Mouse (Mus musculus) hindbrain, postnatal 0 days (tissue): ENCODE results near the gene Slc15a5. TPM values are rescaled to one million over a fixed set of nuclear protein-coding genes. Genes with fewer than 3 reads are reported as not detected.

ENCODE experiments used
- ATAC-seq: fragments of 200-750 bp; cut with Nextera tagmentation; 2 replicates; pipeline ENCODE4 v1.8.0; 2017; ENCODE audit warnings: mild to moderate bottlenecking, moderate TSS enrichment, moderate library complexity
- DNase-seq: peaks from one replicate; pipeline ENCODE4 v3.0.0-alpha.2; 2015; ENCODE audit warnings: low spot score
- H3K27ac ChIP-seq: fragments of 300-500 bp; sonication (generic); 2 replicates; pipeline ENCODE4 v1.5.1; 2014; ENCODE audit warnings: mild to moderate bottlenecking
- H3K27me3 ChIP-seq: fragments of 300-500 bp; sonication (generic); 2 replicates; pipeline ENCODE4 v1.6.1; 2014; ENCODE audit warnings: low read length, mixed read lengths; ENCODE audit not compliant: insufficient read depth
- H3K36me3 ChIP-seq: fragments of 300-500 bp; sonication (generic); 2 replicates; pipeline ENCODE4 v1.6.1; 2014; ENCODE audit warnings: low read length, mixed read lengths; ENCODE audit not compliant: insufficient read depth
- H3K4me1 ChIP-seq: fragments of 300-500 bp; sonication (generic); 2 replicates; pipeline ENCODE4 v1.6.1; 2014; ENCODE audit warnings: antibody characterized with exemption, low read length, mixed read lengths; ENCODE audit not compliant: insufficient read depth
- H3K4me2 ChIP-seq: fragments of 300-500 bp; sonication (generic); 2 replicates; pipeline ENCODE4 v1.6.1; 2014; ENCODE audit warnings: low read depth, mild to moderate bottlenecking, low read length, moderate library complexity, mixed read lengths
- H3K4me3 ChIP-seq: fragments of 300-500 bp; sonication (generic); 2 replicates; pipeline ENCODE4 v1.5.1; 2014; ENCODE audit warnings: low read length
- H3K9ac ChIP-seq: fragments of 300-500 bp; sonication (generic); replicated peaks from 2 replicates; pipeline ENCODE4 v1.6.1; 2014; ENCODE audit warnings: mild to moderate bottlenecking, low read length, moderate library complexity, mixed read lengths
- H3K9me3 ChIP-seq: fragments of 300-500 bp; sonication (generic); 2 replicates; pipeline ENCODE4 v1.6.1; 2016; ENCODE audit warnings: low read length, mixed read lengths
- CTCF ChIP-seq: IDR thresholded peaks from 2 replicates; pipeline ENCODE4 v1.5.1; 2016; ENCODE audit warnings: antibody characterized with exemption, control low read depth, low read depth
- WGBS: fragments of 180-500 bp; shearing (Covaris S2); extraction: QIAGEN DNeasy Blood & Tissue Kit; methylation state at CpG from one replicate; pipeline ENCODE4 v1.1.7; 2014; 5-methylcytosine and 5-hydroxymethylcytosine counted together
- polyA plus RNA-seq: library from polyadenylated mRNA; unstranded; fragments of >200 nt; fragmentation: Nextera tagmentation; extraction: Ambion mirVana; gene quantifications from 2 replicates; pipeline ENCODE4 v1.2.1, GENCODE M21; 2015
- total RNA-seq: library from RNA; depleted of rRNA; stranded (reverse); fragments of >200 nt; gene quantifications from 2 replicates; pipeline ENCODE4 v1.2.3, GENCODE M21; 2014

The Slc15a5 gene
- total and polyA plus RNA-seq, 2 experiments from 2014 or later, result 0.15 TPM; not detected in 1

DNA sequence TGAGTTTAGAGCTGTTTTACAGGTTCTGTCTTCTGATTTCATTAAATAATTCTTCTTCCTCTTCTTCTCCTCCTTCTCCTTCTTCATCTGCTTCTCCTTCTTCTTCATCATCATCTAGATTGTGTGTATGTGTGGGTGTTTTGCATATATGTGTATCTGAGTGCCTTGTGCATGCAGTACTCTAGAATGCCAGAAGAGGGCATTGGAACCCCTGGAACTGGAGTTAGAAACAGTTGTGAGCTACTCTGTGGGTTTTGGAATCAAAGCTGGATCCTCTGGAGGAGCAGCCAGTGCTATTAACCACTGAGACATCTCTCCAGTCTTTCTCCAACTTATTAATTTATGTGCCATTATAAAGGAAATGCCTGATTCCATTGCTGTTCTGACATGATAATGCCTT, 89.9 kb downstream of the Slc15a5 start:
- H3K36me3 ChIP-seq, result no peaks in the 10 kb centered on the region
- ATAC-seq (no peak), DNase-seq (peak; percentile 37)
- no peaks in the 10 kb centered on the region for H3K9me3 ChIP-seq
- no peaks in the 10 kb centered on the region for H3K27me3 ChIP-seq
- H3K27ac ChIP-seq, result no peak overlapping the region
- no peak overlapping the region for H3K9ac ChIP-seq
- no peak overlapping the region for H3K4me3 ChIP-seq
- peak; percentile 58 for TF ChIP-seq CTCF
- H3K4me1 ChIP-seq, result no peaks in the 10 kb centered on the region
- H3K4me2 ChIP-seq, result no peak overlapping the region

GRCm38 (mm10) chr6:137985169-137985568, 94.5 kb downstream of the Slc15a5 start:
- DNase-seq, result no peak
- H3K4me1 ChIP-seq, result no peaks in the 10 kb centered on the region
- H3K4me3 ChIP-seq, result no peak overlapping the region
- WGBS, result 90% methylated on average over 6 of the region's 6 CpGs
- H3K27ac ChIP-seq, result no peak overlapping the region
- H3K27me3 ChIP-seq, result no peaks in the 10 kb centered on the region
- no peak for TF ChIP-seq CTCF
- no peaks in the 10 kb centered on the region for H3K36me3 ChIP-seq
- no peak overlapping the region for H3K4me2 ChIP-seq
- ATAC-seq, result no peak
- no peak overlapping the region for H3K9ac ChIP-seq
- H3K9me3 ChIP-seq, result no peaks in the 10 kb centered on the region

GRCm38 (mm10) chr6:137982195-137982737, 97.5 kb downstream of the Slc15a5 start:
- ATAC-seq (no peak), DNase-seq (no peak)
- H3K4me3 ChIP-seq, result no peak overlapping the region
- WGBS, result 53% methylated on average over 19 of the region's 19 CpGs
- H3K4me1 ChIP-seq, result no peaks in the 10 kb centered on the region
- 0 out of 2 replicates have a peak overlapping the region, but pooled peaks have one; percentile 8 for H3K4me2 ChIP-seq
- no peaks in the 10 kb centered on the region for H3K36me3 ChIP-seq
- no peaks in the 10 kb centered on the region for H3K27me3 ChIP-seq
- no peaks in the 10 kb centered on the region for H3K9me3 ChIP-seq
- H3K9ac ChIP-seq, result no peak overlapping the region
- no peak overlapping the region for H3K27ac ChIP-seq
- TF ChIP-seq CTCF, result no peak

DNA sequence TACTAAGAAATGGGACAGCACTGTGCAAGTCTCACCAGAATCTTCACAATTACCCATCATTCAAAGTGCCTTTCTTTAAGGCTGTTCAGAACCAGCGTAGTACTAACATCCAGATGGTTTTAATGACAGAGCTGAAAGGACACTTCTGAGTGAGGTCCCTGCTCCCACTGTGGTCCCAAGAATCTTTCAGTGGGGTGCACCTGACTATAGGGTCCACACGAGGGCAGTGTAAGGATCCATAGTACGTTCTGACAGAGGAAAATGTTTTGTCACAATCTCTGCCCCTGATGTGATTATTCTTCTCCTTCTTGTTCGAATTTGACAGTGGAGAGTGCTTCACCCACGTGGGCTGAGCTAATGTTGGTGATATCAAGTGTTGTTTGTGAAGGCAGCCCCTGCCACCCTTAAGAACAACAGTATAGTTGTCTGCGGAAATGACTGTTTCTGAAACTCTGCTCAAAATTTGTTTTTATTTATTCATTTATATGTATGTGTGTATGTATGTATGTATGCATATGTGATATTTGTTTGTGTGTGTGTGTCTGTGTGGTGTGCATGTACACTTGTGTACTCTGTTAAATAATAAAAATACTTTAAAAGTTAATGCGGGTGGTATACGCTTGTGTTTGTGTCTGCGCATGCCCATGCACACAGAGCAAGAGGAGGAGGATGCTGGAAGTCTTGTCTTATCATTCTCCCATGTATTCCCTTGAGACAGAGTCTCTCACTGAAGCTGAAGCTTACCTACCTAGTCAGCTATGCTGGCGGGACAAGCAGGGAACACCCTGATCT, 98.6 kb downstream of the Slc15a5 start:
- Histone ChIP-seq H3K9me3 (no peaks in the 10 kb centered on the region), H3K27me3 (no peaks in the 10 kb centered on the region), H3K4me1 (no peaks in the 10 kb centered on the region), H3K9ac (no peak overlapping the region), H3K4me2 (no peak overlapping the region), H3K4me3 (no peak overlapping the region), H3K27ac (no peak overlapping the region), H3K36me3 (no peaks in the 10 kb centered on the region)
- peak; percentile 24; the same call in 1 of the 2 replicates for ATAC-seq
- 77% methylated on average over 10 of the region's 10 CpGs for WGBS
- peak; percentile 40 for DNase-seq
- peak; percentile 71 for TF ChIP-seq CTCF

DNA sequence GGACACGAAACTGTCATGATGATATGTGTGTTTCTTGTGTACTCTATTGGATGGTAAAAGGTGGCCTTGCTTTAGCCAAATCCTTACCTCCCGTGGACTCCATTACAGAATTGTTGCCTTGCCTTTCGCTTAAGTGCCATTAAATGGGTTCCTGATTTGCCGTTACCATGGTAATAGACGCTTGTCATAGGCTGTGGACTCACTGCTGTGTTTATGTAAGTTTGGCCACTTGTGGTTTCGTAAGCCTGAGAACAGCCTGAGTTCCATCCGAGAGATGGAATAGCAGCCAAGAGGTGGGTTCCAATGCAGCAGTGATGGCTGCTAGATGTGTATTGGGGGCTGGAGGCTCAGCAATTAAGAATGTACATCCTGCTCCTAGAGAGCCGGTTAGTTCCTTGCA, 99.3 kb downstream of the Slc15a5 start:
- no peak overlapping the region for H3K4me2 ChIP-seq
- no peak for ATAC-seq
- H3K9me3 ChIP-seq, result no peaks in the 10 kb centered on the region
- no peak for DNase-seq
- no peaks in the 10 kb centered on the region for H3K36me3 ChIP-seq
- 62% methylated on average over 8 of the region's 8 CpGs for WGBS
- no peak overlapping the region for H3K4me3 ChIP-seq
- H3K27ac ChIP-seq, result no peak overlapping the region
- TF ChIP-seq CTCF, result no peak
- no peaks in the 10 kb centered on the region for H3K27me3 ChIP-seq
- no peak overlapping the region for H3K9ac ChIP-seq
- no peaks in the 10 kb centered on the region for H3K4me1 ChIP-seq

DNA sequence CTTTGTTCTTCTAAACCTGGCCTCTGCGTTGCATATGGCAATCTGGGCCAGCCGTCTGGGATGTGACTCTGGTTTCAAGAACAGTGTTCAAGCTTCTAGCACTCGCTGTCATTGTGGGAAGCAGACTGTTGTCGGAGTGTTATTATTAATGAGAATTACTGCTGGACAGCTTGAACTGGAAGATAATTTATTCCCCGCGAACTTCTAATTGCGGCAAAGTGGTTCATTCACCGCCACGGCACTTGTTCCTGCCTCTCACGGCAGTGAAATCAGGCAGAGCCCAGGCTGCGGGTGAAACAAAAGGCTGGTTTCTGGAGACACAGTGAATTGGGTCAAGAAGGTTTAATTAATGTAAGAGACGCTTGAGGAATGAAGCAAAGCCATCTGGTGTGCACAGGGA, 99.9 kb downstream of the Slc15a5 start:
- 47% methylated on average over 12 of the region's 12 CpGs for WGBS

GRCm38 (mm10) chr6:137976021-137976420, 103.7 kb downstream of the Slc15a5 start:
- Histone ChIP-seq H3K4me2 (no peak overlapping the region), H3K9me3 (no peaks in the 10 kb centered on the region), H3K4me3 (no peak overlapping the region), H3K27me3 (no peaks in the 10 kb centered on the region), H3K27ac (no peak overlapping the region), H3K4me1 (no peaks in the 10 kb centered on the region), H3K9ac (no peak overlapping the region), H3K36me3 (no peaks in the 10 kb centered on the region)
- no peak for ATAC-seq
- WGBS, result 64% methylated on average over 3 of the region's 3 CpGs
- no peak for TF ChIP-seq CTCF
- no peak for DNase-seq

More for the DNA sequence above, 99.9 kb downstream of the Slc15a5 start:
- DNase-seq, result peak; percentile 27
- TF ChIP-seq CTCF, result no peak
- H3K36me3 ChIP-seq, result no peaks in the 10 kb centered on the region
- H3K27ac ChIP-seq, result no peak overlapping the region
- no peak overlapping the region for H3K4me2 ChIP-seq
- no peaks in the 10 kb centered on the region for H3K4me1 ChIP-seq
- no peaks in the 10 kb centered on the region for H3K27me3 ChIP-seq
- H3K9me3 ChIP-seq, result no peaks in the 10 kb centered on the region
- H3K4me3 ChIP-seq, result no peak overlapping the region
- no peak overlapping the region for H3K9ac ChIP-seq
- no peak for ATAC-seq
